Mouse (Mus musculus) lung, adult 18-20 months (tissue): ENCODE results near the gene Lnpep.
"Not testable (repeated sequence)": the region's sequence is repeated elsewhere in the genome, so short reads cannot be mapped to it uniquely, and the experiment has no call there.

ENCODE experiments used
- DNase-seq, 2 experiments: peaks; one replicate each; pipeline ENCODE4 v3.0.0; 2022; ENCODE audit warnings: mixed read lengths in 2 of 2

The Lnpep gene

DNA sequence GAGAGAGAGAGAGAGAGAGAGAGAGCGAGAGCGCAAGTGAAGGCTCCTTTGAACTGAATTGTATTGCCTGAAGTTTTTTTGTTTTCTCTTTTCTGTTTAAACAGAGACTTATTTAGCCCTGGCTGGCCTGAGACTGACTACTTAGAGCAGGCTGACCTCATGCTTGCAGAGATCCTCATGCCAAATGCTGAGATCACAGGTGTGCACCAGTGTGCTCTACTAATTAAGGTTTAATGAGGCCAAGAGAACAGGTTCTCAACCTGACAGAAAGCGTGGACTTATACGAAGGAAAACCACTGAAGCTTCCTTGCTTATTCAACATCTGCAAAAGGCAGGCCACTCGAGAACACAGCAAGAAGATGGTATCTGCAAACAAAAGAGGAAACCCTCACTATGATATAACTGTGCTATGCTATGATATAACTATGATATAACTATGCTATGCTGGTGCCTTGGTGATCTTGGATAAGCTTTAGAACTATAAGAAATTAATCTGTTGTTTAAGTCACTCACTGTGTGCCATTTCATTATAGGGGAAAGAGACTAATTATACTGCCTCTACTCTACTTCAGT, 16.3 kb downstream of the Lnpep start:
- no peak for DNase-seq

DNA sequence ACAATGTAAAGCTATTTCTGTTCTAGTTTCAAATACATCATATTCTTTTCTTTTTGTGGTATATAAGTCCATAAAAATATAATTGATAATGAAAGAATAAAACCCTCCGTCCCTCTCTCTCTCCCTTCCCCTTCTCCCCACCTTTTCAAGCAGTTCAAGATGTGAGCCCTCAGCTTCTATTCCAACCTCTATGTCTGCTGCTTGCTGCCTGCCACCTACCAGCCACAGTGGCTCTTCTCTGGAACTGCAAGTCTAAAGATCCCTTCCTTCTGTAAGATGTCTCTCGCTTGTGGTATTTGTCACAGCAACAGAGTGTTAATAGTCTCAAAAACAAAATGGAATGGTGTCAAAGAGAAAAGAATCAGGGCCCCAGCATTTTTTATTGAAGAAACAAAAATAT, 20.3 kb downstream of the Lnpep start:
- DNase-seq, result no peak

DNA sequence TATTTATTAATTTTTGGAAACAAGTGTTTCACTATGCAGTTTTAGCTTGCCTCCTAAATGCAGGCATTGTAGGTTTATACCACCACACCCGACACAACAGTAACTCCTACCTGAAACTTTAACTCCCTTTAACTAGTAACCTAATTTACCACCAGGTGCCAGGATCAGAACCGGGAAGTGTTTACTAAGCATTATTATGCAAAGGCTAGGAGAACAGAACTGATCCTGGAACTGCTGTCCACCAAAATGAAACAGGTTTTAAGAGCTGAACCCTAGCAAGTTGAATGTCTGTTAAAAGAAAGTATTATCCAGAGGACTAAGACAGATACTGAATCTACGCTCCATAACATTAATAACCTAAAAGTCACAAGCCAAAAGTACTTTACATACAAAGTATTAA, 21.2 kb downstream of the Lnpep start:
- DNase-seq, result no peak

DNA sequence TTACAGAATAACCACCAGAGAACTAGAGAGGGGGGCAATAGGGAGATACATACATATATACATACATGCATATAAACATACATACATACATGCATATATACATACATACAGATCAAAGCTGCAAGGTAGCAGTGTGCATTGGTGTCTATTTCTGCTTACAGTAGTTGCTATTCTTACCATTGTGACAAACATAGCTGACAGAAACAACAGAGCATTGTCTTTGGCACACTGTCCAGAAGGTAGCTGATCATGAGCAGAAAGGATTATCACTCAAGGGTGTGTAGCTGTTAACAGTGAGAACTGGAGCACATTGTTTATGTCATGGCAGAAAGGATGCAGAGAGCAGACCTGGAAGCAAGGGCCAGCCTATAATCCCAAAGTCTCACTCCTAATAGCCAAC, 22.1 kb downstream of the Lnpep start:
- no peak for DNase-seq

DNA sequence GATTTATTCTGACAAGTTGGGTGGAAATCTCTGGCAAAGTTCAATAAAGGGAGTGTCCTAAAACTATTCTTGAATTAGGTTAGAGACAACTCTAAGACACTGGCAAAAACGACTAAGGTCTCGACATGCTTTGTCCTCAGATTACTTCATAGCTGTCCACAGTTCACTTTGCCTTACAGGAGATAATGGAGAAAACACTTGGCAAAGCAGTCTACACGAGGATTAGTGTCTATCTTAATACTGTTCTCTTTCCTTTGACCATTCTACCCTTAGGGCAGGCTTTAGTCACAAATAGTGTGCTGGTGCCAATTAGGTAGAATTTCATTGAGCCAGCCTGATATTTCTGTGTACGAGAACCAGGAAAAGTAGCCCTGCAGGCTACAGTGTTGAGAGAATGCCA, 22.5 kb downstream of the Lnpep start:
- no peak for DNase-seq

DNA sequence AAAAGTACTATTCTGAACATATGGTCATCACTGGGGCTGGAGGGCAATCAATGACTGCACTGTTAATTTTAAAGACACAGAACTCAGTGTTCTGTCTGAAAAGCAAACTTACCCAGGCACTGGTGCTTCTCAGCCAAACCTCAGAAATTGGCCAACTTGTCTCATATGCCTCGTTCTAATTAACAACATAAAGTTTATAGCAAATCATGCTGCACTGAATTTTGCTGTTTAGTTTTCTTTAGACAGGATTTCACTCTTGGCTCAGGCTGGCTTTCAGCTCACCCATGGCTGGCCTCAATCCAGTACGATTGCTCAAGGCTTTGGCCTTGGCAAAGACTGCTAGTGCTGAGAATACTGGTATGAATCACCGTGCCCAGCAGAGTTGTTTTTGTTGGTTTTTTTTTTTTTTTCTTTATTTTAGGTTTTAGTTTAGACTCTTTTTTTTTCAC, 24.0 kb downstream of the Lnpep start:
- peak; percentile 88 to 92 for DNase-seq

DNA sequence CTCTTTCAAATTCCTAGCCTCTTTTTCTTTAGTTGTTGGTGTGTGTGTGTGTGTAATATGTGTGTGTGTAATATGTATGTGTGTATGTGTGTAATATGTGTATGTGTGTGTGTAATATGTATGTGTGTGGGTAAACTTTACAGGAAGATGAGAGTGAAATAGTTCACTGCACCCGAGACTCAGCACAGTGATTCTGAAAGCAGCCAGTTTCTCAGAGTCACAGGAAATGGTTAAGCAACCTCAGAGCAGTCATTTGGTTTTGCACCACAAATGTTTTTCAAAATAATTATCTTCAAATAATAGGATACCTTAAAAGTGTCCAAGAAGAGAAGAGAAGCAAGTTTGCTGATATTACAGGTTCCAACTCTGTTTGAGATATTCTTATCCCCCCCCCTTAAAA, 24.8 kb downstream of the Lnpep start:
- DNase-seq, result no peak

DNA sequence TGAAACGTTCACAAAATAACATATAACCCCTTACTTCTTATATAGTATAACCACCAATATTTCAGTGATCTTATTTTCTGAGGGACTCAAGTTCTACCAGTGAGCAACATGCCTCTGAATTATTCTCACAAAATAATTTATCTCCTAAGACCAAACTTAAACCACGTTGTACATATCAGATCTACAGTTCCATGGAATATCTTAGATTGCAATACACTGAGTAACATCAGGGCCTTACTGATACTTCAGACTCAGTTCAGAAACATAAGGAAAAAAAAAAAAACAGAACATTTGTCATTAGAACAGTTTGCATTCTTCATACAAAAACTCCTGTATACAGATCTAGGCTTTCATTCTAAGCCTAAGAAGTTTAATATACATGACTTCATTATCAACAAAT, 26.5 kb downstream of the Lnpep start:
- DNase-seq, result no peak

DNA sequence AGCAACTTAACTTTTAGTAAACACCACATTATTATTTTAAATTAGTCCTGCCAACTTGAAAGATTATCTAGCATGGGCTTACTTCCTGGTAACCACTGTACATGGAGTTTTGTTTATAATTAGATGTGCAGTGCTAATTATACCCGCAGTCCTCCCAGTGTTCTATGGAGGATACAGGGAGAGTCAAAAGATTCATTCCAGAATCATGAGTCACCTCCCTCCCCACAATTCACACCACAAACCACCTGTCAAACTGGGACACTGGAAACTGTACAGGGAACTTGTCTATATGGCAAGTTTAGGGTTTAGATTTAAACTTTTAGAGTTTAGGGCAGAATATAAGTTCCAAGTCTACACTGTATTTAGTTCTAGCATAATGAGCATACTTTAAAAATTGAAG, 31.9 kb downstream of the Lnpep start:
- DNase-seq, result no peak

DNA sequence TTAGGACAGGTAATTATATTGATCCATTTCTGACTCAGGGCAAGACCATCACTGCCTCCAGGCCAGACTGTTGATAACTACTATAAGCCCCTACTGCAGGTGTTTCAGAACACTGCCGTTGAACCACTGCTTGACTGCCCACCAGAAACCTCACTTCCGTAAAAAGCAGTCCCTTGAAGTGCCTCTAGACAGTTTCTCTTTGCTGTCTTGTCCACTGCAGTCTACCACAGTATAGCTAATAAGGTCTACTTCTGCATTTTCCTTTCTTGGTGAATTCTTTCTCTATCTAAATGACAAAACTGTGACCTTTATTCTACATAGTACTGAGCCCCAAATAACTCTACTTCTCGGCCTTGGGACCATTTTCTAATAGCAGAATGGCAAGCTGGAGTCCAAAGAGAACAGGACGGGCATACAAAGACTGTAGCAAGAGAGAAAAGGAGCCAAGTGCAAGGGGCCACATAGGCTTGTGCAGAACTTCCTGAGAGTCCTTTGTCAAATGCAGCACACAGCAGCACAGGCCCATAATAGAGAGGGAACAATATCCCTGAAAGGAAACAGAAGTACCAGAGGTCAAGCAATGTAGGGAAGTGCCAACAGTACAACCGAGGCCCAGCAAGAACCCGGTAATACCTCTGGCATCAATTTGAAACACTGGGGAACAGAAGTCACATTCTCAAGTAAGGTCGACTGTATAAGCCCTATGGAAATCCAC, 37.4 kb downstream of the Lnpep start:
- no peak for DNase-seq

DNA sequence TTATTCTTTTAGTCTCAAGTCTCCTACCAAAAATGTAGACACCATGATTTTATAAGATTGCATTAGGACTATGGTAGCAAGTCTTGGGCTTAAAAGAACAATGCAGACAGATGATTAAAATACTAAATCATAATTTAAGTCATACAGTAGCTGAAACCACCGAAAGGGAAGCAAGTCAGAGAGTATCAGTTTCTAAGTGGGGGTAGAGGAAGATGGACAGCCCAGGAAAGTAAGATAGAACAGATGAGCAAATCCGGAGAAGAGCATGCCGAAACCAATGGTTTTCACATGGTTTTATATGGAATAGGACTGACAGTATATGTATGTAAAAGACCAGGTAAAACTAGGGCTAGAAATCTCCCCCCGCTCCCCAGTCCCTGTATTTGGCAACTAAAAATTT, 39.7 kb downstream of the Lnpep start:
- DNase-seq, result no peak

DNA sequence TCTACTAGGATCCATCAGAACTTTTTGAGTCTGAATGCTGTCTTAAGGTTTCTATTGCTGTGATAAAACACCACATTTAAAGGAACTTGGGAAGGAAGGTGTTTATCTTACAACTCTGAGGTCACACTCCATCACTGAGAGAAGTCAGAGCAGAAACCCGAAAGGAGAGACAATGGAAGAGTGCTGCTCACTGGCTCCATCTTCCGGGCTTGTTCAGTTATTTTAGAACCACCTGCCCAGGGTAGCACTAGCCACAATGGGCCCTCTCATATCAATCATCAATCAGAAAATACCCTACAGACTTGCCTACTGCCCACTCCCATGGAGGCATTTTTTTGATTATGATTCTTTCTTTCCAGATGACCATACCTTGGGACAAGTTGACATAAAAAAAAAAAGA, 41.0 kb downstream of the Lnpep start:
- no peak for DNase-seq

DNA sequence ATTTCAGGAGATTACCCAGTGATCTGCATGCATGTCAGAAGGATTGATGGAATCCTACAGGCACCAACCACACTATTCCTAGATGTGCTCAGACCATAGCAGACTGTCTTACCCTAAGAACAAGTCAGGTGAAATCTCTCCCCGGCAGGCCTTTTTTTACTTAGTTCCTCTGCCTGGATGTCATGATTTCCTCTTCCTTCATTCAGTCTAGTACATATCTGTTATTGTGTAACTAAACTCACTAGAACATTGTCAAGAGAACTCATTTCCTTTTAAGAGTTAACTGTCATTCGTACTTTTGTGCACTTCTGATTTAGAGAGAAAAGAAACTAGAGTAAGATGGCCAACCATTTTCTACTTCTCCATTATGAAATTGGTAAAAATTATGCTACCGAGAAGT, 43.6 kb downstream of the Lnpep start:
- DNase-seq, result no peak

DNA sequence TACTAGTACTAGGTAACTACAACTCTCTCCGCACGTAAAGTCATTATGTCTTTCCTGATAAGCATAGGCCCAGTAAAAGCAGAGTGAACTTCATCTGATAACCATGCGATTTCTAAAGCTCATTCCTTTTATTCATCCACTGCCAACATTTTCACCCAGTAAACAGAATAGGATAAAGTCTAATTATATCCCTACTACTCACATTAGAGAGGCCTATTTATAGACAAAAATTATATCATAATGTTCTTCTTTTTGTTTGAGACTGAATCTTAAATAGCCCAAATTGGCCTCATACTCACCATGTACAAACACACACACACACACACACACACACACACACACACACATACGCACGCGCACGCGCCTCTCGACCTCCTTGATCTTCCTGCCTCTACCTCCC, 48.5 kb downstream of the Lnpep start:
- DNase-seq, result no peak

DNA sequence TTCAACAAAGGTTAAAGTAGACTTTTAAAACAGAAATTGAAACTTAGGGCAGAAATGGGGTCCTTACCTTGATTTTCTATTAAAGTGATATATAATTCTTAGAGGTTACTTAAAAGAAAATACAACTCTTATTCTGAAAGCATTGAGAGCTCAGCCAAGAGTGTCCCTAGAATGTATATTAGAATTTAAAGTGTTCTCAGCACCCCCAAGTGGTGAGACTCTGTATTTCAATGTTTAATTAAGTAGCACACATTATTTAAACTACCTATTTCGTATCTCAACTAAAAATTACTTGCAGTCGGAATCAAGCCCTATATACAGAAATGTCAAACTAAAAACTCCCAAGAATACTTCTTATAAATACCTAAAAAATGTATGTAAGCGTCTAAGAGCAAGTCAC, 57.8 kb downstream of the Lnpep start:
- no peak for DNase-seq

DNA sequence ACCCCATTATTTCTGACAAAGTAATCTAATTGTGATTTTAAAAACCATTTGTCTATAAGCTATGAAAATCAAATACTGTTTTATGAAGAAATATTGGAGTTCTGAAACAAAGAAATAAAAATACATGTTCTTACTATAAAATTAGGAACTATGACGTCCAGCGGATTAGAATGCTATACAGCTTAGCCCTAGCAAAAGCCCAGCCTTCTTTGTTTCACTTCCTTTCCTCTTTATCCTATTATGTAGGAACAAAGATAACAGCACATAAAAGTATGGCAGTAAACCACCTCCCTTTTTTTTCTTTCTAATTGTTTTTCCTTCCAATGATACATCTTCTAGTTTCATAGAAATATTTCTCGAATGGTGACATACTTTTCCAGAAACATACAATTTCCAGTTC, 75.9 kb downstream of the Lnpep start:
- DNase-seq, result no peak

DNA sequence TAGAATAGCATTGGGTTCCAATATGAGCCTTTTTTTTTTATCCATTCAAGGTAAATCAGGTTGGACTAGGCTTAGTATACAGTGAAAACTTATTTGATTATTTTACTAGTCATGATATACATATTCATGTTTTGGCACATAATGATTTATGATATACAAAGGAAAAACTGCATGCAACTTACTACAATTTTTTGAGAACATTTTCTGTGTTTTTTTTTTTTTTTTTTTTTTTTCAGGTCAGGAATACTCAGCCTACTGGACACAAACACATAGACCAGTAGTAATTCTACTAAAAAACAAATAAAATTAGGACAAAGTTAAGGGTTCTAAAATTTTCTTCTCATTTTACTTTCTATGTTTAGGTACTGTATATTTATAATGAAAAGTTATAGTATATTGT, 93.5 kb downstream of the Lnpep start:
- no peak for DNase-seq

DNA sequence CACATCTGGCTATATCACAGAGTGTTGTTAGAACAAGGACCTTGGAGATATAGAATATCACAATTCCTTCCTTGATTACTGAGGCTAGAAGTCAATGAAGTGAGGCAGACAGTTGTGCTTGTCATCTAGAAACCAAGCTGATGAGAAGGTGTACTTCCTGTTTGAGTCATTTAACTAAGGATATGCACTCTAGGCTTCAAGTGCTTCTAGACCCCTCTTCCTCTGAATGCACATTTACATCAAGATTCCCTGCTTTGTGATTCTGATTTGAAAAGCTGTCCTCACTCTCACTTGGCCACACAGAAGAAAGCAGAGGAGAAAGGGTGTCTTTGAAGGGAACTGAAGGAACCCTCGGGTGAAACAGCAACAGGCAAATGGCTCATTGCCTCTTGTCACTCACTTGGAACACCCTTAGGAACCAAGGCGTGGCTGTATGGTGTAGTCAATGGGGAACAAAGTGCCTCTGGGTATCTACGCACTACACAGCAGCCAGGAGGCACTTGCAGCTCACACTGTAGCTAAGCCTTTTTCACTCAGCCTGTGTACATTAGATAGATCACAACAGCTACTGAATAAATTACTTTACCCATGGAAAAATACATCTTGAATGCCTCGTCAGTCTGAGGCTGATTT, 108.3 kb downstream of the Lnpep start:
- DNase-seq, result no peak

DNA sequence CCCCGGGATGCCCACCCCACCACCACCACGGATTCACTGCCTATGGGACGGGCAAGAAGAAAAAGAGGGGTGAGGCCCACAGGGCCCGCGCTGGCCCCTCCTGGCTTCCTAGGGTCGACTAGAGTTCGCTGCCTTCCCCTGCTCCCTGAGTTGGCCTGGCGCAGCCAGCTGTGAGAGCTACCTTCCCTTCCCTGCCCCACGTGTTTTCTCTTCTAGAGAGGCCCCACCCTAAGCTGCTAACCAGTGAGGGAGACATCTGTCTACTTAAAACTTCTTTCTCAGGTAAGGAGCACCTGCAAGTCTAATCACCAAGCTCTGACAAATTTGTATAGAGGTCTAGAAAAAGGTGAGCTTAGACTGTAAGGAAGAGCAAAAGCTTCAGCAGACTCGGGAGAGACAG, 118.2 kb downstream of the Lnpep start:
- no peak for DNase-seq

DNA sequence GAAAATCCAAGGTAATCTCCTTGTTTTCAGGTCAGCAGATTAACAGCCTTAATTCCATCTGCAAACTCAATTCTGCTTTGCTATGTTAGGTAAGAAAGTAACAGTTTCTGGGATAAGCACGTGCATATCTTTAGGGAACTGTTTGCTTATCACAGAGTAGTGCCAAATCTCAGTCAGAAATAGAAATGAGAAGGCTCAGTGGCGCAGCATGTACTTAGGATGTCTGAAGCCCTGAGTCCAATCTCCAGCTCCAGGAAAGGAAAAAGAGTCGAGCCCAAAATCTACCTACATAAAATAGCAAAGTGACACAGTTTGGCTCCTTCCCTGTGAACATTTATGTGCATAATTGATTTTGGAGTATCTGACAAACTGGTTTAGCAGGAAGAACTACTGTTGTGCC, 125.6 kb downstream of the Lnpep start:
- no peak for DNase-seq

DNA sequence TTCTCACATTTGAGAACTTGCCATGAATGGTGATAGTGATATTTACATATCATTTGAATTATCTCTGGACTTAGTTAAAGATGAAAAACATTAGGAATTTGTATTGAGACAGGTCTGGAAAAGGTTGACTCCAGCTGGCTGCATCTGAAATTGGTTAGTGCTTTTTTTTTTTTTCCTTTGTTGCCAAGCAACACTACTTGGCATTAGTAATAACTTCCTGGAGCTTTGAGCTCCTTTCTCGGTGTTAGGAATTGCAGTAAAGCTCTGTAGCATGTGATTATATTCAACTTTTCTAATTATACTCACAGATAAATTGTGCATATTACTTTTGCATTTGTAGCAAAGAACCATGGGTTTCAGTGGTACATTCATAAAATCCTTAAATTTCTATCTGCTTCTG, 126.0 kb downstream of the Lnpep start:
- no peak for DNase-seq

DNA sequence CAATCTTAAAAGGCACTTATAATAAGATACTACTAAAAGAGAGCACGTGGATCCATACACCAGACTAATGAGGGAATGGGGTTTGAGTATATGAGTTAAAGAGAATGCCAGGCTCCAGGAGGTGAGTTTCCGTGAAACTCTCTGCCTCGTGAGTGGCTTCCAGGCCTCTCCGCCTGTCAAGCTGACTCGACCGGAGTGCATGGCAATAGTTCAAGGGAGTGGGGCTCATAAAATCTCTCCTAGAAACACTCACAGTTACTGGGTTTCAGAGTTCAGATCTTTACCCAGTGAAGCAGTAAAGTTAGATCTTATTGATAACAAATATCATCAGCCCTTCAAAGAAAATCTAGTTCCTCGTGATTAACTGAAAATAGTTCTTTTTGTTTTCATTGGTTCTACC, 128.1 kb downstream of the Lnpep start:
- DNase-seq, result no peak

DNA sequence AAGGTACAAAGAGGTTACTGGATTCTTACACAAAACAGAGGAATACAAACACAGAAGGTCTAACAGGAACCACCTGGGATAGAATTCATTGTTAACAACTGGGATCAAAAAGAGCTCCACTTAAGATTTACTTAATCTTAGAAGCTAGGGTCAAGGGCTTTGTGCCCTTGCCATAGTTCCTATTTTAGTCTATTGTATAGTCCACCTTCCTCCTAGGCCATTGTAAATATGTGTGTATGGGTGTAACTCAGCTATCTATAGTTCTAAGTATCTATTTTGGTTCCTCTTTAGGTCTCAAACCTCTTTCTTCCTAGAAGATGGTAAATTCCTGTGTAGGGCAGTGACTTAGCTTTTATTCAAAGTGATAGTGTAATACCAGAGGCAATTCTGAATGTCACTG, 128.6 kb downstream of the Lnpep start:
- DNase-seq, result not testable (repeated sequence)

DNA sequence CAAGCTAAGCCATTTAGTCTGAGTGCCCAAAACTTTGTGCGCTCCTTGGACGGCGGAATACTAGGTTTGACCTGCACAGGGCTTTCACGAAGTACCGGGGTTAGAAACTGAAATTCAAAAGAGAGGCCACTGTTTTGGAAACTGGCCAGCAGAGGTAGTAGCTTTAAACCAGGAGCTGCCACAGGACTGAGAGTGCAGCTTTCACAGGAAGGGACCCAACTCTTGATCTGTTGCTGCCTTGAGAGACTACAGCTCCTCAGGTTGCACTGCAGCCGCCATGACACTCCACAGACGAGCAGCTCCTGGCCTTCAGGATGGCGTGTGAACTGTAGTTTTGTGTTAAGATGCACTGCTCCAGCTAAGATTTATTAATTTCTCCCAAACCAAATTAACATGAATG, 132.7 kb downstream of the Lnpep start:
- DNase-seq, result no peak

DNA sequence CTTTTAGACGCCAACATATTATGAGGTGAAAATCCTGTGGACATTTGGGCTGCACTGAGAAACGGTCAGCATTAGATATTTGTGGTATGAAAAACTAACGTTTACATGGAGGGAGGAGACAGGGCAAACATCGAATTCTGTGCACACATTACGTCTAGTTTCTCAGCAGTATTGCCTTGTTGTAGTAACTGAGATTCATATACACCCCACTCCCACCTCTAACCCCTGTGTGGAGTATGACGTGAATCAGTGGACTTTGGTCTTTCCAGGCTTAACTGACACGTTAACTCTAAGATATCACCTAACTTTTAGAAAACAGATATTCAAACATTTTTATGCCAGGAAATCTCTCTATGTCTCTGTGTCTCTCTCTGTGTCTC, 133.2 kb downstream of the Lnpep start:
- DNase-seq, result no peak
